Mouse (Mus musculus) testis, adult 2 months (tissue): ENCODE results near the gene Scube1. TPM values are rescaled to one million over a fixed set of nuclear protein-coding genes. Genes with fewer than 3 reads are reported as not detected.
A peak's percentile ranks its signal among the peaks of the same experiment; 100 is the strongest.

Experiments
- H3K27ac ChIP-seq: fragments of 200-500 bp; 2 replicates; pipeline ENCODE4 v1.5.1; 2012; ENCODE audit warnings: low read depth, low read length; ENCODE audit not compliant: control insufficient read depth, insufficient read depth
- H3K27me3 ChIP-seq: fragments of 200-500 bp; 2 replicates; pipeline ENCODE4 v1.6.1; 2012; ENCODE audit warnings: mild to moderate bottlenecking, low read length, moderate library complexity; ENCODE audit not compliant: control insufficient read depth, insufficient read depth
- H3K36me3 ChIP-seq: fragments of 200-500 bp; 2 replicates; pipeline ENCODE4 v1.6.1; 2012; ENCODE audit warnings: mild to moderate bottlenecking, low read length; ENCODE audit not compliant: control insufficient read depth, insufficient read depth
- H3K4me1 ChIP-seq: fragments of 200-500 bp; 2 replicates; pipeline ENCODE4 v1.6.1; 2012; ENCODE audit warnings: low read length; ENCODE audit not compliant: control insufficient read depth, insufficient read depth
- H3K4me3 ChIP-seq: fragments of 200-500 bp; 2 replicates; pipeline ENCODE4 v1.5.1; 2012; ENCODE audit warnings: low read depth, mild to moderate bottlenecking, low read length, moderate library complexity, mixed read lengths; ENCODE audit not compliant: control insufficient read depth
- CTCF ChIP-seq: fragments of 200-500 bp; IDR thresholded peaks from 2 replicates; pipeline ENCODE4 v1.5.1; 2012; ENCODE audit warnings: low read depth, mild to moderate bottlenecking, inconsistent platforms, low read length, moderate library complexity; ENCODE audit not compliant: control insufficient read depth, insufficient read depth, insufficient replicate concordance
- POLR2A ChIP-seq: fragments of 200-500 bp; IDR thresholded peaks from 2 replicates; pipeline ENCODE4 v1.6.1; 2012; ENCODE audit warnings: low read depth, mild to moderate bottlenecking, inconsistent platforms, low read length, moderate library complexity; ENCODE audit not compliant: control insufficient read depth
- polyA plus RNA-seq: library from polyadenylated mRNA; depleted of rRNA; stranded (reverse); fragments of >200 nt; gene quantifications from 2 replicates; pipeline ENCODE4 v1.2.3, GENCODE M21; 2012

Scube1 gene
- polyA plus RNA-seq, 1 experiment, result 1.4 TPM

GRCm38 (mm10) chr15:83709889-83710774 lies 14.7 kb downstream of the Scube1 start:
- H3K27me3 ChIP-seq, result no peaks in the 10 kb centered on the region
- TF ChIP-seq POLR2A (no peak), CTCF (no peak)
- H3K36me3 ChIP-seq, result no peaks in the 10 kb centered on the region
- H3K4me1 ChIP-seq, result no peaks in the 10 kb centered on the region
- no peak overlapping the region for H3K4me3 ChIP-seq
- no peak overlapping the region for H3K27ac ChIP-seq

DNA sequence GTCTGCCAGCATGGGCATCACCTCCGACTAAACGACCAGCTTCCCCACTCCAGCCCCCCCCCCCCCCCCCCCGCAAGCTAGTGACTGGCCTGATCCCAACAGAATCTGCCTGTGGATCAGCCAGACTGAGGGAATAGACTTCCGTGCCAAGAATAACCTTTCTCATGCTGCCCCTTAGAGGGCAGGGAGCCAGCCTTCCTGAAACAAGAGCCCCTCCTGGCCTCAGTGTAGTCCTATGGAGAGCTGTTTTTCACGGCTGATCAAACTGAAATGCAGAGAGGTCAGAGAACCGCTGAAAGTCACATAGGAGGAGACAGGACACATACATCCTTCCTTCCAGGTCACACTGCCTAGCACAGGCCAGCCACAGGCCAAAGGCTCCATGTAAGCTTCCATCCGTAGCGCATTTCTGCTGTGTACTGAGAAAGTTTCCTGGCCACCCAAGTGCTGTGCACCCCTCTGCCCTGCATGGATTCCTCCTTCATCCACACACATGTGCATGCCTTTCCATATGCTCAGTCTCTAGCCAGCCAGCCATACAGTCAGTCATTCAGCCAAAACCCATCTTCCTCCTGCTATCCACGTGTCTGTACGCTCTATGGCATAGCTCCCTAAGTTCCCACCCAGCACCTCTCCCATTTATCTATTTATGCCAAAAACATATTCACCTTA lies 18.2 kb downstream of the Scube1 start:
- no peaks in the 10 kb centered on the region for H3K36me3 ChIP-seq
- no peak overlapping the region for H3K27ac ChIP-seq
- TF ChIP-seq CTCF, result no peak
- no peak for TF ChIP-seq POLR2A
- H3K4me1 ChIP-seq, result no peaks in the 10 kb centered on the region
- no peak overlapping the region for H3K4me3 ChIP-seq
- H3K27me3 ChIP-seq, result no peaks in the 10 kb centered on the region

GRCm38 (mm10) chr15:83700593-83700923 lies 24.3 kb downstream of the Scube1 start:
- Histone ChIP-seq H3K27me3 (no peaks in the 10 kb centered on the region), H3K4me3 (no peak overlapping the region), H3K36me3 (no peaks in the 10 kb centered on the region), H3K4me1 (peaks cover 4% of the 10 kb centered on the region), H3K27ac (no peak overlapping the region)
- TF ChIP-seq CTCF, result no peak
- no peak for TF ChIP-seq POLR2A

- H3K4me3 ChIP-seq, result no peak overlapping the region
- no peaks in the 10 kb centered on the region for H3K36me3 ChIP-seq
- H3K27me3 ChIP-seq, result no peaks in the 10 kb centered on the region
- peaks cover 4% of the 10 kb centered on the region for H3K4me1 ChIP-seq
- TF ChIP-seq POLR2A, result no peak
- no peak for TF ChIP-seq CTCF
- H3K27ac ChIP-seq, result no peak overlapping the region
Observed at GRCm38 (mm10) chr15:83699834-83700592, 24.8 kb downstream of the Scube1 start.

DNA sequence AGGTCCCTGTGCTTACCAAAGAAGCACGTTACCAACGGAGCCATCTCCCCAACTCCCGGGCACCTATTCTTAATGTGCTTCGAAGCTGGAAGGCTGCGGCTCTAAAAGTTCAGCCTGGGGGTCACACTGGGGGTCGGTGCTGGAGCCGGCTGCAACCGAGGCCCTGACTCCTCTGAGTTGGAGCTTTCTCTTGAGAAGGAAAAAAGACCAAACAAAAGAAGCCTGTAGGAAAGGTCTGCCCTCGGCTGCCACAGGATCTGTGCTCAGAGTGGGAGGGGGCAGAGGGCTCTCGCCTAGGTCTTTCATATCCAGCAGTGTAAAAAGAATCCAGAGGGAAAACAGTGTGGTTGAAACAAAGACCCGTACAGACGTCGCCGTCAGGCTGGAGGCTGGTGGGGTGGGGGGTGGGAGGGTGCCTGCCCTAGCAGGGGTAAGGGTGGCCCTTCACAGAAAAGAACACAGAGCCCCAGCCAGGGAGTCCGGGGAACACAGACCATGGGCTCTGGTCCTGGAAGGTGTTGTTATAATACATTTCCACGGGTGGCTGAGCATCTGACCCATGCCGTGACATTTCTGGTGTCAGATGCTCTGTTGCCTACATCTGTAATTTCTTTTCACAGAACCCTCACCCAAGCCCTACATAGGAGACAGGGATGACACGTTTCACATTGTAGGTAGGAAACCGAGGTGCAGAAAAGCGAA lies 25.5 kb downstream of the Scube1 start:
- Histone ChIP-seq H3K27ac (no peak overlapping the region), H3K36me3 (no peaks in the 10 kb centered on the region)
- TF ChIP-seq POLR2A (no peak), CTCF (no peak)

DNA sequence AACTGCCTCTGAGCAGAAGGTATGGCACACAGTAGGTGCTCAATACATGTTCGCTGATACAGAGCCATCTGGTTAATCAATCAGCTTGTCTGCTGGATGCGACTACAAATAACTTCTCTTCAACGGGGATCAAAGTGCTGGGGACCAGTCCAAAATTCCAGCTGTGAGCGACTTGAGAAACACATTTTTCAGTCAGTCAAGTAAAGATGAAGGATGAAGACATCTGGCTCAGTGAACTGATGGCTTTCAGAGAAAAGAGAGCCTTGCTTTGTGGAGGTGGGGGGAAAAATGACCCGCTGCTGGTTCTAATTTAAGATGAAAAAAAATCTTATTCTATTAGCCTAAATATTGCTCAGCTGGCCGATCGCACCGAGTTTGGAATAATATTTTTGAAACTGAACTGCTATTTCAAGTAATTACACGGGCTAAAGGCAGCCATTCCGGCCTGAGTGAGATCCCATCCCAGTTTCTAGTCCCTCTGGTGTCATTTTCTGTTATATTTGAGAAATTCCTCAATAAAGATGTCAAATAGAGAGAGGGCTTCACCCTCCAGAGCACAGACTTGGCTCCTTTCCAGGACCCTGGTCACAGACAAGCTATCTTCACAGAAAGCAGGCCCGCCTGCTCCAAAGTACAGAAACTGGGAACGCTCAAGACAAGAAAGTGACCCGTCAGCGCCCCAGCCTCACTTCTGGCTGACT lies 28.0 kb downstream of the Scube1 start:
- H3K36me3 ChIP-seq, result no peaks in the 10 kb centered on the region
- H3K27ac ChIP-seq, result no peak overlapping the region
- H3K4me3 ChIP-seq, result no peak overlapping the region
- peaks cover 6% of the 10 kb centered on the region for H3K4me1 ChIP-seq
- H3K27me3 ChIP-seq, result no peaks in the 10 kb centered on the region
- TF ChIP-seq CTCF, result no peak
- TF ChIP-seq POLR2A, result no peak

More for the DNA sequence above, 25.5 kb downstream of the Scube1 start:
- Histone ChIP-seq H3K4me3 (no peak overlapping the region), H3K27me3 (no peaks in the 10 kb centered on the region), H3K4me1 (peaks cover 4% of the 10 kb centered on the region)

- Histone ChIP-seq H3K27me3 (no peaks in the 10 kb centered on the region), H3K4me1 (peaks cover 2% of the 10 kb centered on the region; the same call in 1 of the 2 replicates), H3K36me3 (no peaks in the 10 kb centered on the region), H3K4me3 (peak overlapping the region; percentile 2), H3K27ac (no peak overlapping the region)
- TF ChIP-seq POLR2A, result no peak
- no peak for TF ChIP-seq CTCF
Observed at GRCm38 (mm10) chr15:83695159-83695558, 29.7 kb downstream of the Scube1 start.
